Mouse (Mus musculus): Measurements from ENCODE around the gene Eef1a2. TPM values are rescaled to one million over a fixed set of nuclear protein-coding genes. Genes with fewer than 3 reads are reported as not detected.

Gene Eef1a2
- polyA plus RNA-seq, 1 experiment from 2014 or later, result 1.6 TPM

GRCm38 (mm10) chr2:181187121-181188000 lies 30.5 kb upstream of the Eef1a2 start, which contains the start of gene Ppdpf:
TSS of gene Ppdpf (plus strand) at chr2:181187247.
- Histone ChIP-seq H3K9me3 (no peaks in the 10 kb centered on the region), H3K27ac (replicated peaks) (peak within 1 kb of the TSS; percentile 93), H3K4me2 (replicated peaks) (peak within 1 kb of the TSS; percentile 64), H3K9ac (replicated peaks) (peak within 1 kb of the TSS; percentile 93), H3K4me1 (peaks cover 13% of the 10 kb centered on the region), H3K27me3 (peaks cover 8% of the 10 kb centered on the region; the same call in 1 of the 2 replicates), H3K4me3 (peak within 1 kb of the TSS; percentile 72), H3K36me3 (peaks cover 14% of the 10 kb centered on the region; the same call in 1 of the 2 replicates)
- under 1% methylated on average over 56 of the region's 64 CpGs for WGBS
- peak; percentile 91 for ATAC-seq (ENCODE audit: low FRiP score, low read depth)

GRCm38 (mm10) chr2:181186635-181187034 lies 29.8 kb upstream of the Eef1a2 start:
- ATAC-seq (ENCODE audit: low FRiP score, low read depth), result peak; percentile 73
- H3K4me2 ChIP-seq (replicated peaks), result peak overlapping the region; percentile 64
- H3K9ac ChIP-seq (replicated peaks), result peak overlapping the region; percentile 93
- H3K4me3 ChIP-seq, result peak overlapping the region; percentile 72
- peaks cover 13% of the 10 kb centered on the region for H3K4me1 ChIP-seq
- no peaks in the 10 kb centered on the region for H3K9me3 ChIP-seq
- peak overlapping the region; percentile 93 for H3K27ac ChIP-seq (replicated peaks)
- WGBS, result under 1% methylated on average over 14 of the region's 14 CpGs
- peaks cover 14% of the 10 kb centered on the region; the same call in 1 of the 2 replicates for H3K36me3 ChIP-seq
- peaks cover 8% of the 10 kb centered on the region; the same call in 1 of the 2 replicates for H3K27me3 ChIP-seq

DNA sequence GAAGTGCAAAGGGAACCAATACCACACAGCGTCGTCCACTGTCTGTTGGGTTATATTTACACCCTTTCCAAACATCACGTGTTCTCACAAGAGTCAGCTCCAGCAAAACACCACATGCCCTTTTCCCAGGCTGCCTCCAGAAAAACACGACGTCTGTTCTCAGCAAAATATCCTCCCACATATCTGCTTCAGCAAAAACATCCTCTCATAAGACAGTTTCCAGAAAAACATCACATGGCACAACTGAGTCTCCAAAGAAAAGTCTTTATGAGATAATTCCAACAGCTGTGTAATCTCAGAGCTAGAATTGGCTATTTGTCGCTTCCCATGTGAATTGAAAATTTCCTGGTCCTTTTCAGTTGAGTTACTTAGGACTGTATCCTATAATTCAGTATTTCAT lies 24.1 kb upstream of the Eef1a2 start:
- H3K4me3 ChIP-seq, result no peak overlapping the region
- H3K36me3 ChIP-seq, result no peaks in the 10 kb centered on the region
- H3K4me1 ChIP-seq, result no peaks in the 10 kb centered on the region
- H3K27ac ChIP-seq (replicated peaks), result no peak overlapping the region
- no peak overlapping the region for H3K9ac ChIP-seq (replicated peaks)
- H3K4me2 ChIP-seq (replicated peaks), result no peak overlapping the region
- no peak for ATAC-seq (ENCODE audit: low FRiP score, low read depth)
- H3K9me3 ChIP-seq, result no peaks in the 10 kb centered on the region
- 79% methylated on average over 6 of the region's 6 CpGs for WGBS
- H3K27me3 ChIP-seq, result peaks cover 8% of the 10 kb centered on the region; the same call in 1 of the 2 replicates

DNA sequence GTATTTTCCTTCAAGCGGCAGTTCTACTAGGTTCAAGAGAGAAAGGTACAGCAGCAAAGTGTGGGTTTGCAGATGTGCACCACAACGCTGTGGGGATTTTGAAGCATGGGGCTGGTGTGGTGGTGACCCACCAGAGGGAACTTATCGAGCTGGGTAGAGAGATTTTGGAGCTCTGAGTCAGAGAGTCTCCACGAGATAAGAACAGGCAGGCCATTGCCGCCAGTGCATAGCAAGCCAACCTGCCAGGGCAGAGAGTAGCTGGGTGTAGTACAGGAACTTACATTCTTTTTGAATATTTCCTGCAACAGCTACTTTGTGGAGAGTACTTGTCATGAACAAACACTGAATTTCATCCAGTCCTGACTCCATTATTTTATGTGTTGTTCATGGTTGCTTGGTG lies 21.7 kb upstream of the Eef1a2 start:
- no peak overlapping the region for H3K9ac ChIP-seq (replicated peaks)
- H3K27me3 ChIP-seq, result no peaks in the 10 kb centered on the region
- no peaks in the 10 kb centered on the region for H3K9me3 ChIP-seq
- WGBS, result 87% methylated on average over 5 of the region's 5 CpGs
- H3K4me3 ChIP-seq, result no peak overlapping the region
- H3K4me2 ChIP-seq (replicated peaks), result no peak overlapping the region
- H3K4me1 ChIP-seq, result no peaks in the 10 kb centered on the region
- no peak overlapping the region for H3K27ac ChIP-seq (replicated peaks)
- no peaks in the 10 kb centered on the region for H3K36me3 ChIP-seq
- no peak for ATAC-seq (ENCODE audit: low FRiP score, low read depth)

DNA sequence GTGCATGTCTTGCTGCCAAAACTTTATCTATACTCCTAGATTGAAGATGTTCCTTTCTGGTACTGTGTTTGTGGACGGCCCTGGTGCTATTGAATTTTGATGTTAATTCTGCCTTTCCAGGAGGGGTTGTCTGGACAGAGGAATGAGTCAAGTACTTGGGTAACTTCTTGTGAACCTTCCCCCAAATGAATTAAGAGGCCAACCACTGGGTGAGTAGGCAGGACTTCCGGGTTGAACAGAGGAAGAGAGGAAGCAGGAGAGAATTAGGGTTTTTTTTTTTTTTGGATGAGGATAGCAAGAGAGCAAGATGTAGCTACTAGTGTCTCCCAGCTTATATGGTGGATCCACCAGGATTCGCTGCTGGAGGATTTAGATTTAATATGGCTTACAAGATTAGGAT lies 21.2 kb upstream of the Eef1a2 start:
- H3K4me2 ChIP-seq (replicated peaks), result no peak overlapping the region
- H3K9me3 ChIP-seq, result no peaks in the 10 kb centered on the region
- no peak overlapping the region for H3K27ac ChIP-seq (replicated peaks)
- no peaks in the 10 kb centered on the region for H3K36me3 ChIP-seq
- no peaks in the 10 kb centered on the region for H3K4me1 ChIP-seq
- H3K4me3 ChIP-seq, result no peak overlapping the region
- no peaks in the 10 kb centered on the region for H3K27me3 ChIP-seq
- no peak for ATAC-seq (ENCODE audit: low FRiP score, low read depth)
- no peak overlapping the region for H3K9ac ChIP-seq (replicated peaks)
- WGBS, result 79% methylated on average over 3 of the region's 3 CpGs

DNA sequence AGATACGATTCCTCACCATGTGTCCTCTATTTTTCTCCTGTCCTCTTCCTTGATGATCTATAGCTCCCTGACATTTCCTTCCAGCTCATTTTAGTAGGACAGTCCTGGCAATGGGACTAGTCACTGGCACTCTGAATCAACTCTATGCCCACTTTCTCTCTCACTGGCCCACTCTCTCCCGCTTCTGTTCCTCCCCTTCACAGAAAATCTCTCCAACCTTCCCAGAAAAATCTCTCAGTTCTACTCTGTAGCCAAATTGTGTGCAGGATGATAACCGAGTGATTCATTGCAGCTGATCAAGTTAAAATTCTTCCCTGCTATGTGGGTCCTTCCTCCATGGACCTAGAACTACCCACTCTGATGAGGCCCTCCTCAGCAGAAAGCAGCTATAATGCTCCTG lies 17.8 kb upstream of the Eef1a2 start:
- no peak overlapping the region for H3K9ac ChIP-seq (replicated peaks)
- H3K27ac ChIP-seq (replicated peaks), result no peak overlapping the region
- WGBS, result 93% methylated on average over 3 of the region's 3 CpGs
- H3K36me3 ChIP-seq, result no peaks in the 10 kb centered on the region
- H3K27me3 ChIP-seq, result no peaks in the 10 kb centered on the region
- no peak overlapping the region for H3K4me3 ChIP-seq
- no peak for ATAC-seq (ENCODE audit: low FRiP score, low read depth)
- H3K4me2 ChIP-seq (replicated peaks), result no peak overlapping the region
- H3K4me1 ChIP-seq, result no peaks in the 10 kb centered on the region
- no peaks in the 10 kb centered on the region for H3K9me3 ChIP-seq

DNA sequence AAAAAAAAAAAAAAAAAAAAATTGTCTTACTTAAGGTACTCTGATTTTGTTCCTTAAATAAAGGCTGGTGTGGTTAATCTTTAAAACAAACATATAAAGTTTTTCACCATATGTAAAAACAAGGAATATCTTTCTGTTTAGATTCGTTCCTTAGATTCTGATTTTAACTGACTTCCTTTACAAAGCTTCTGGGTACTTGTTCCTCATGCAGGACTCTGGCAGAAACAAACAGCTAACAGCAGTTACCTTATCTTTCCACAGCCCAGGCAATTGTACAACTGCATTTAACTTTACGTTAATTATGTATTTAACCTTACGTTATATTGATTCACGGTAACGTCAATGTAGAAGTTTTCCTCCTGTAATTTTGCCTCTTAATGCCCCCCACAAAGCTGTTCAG lies 9.7 kb upstream of the Eef1a2 start:
- ATAC-seq (ENCODE audit: low FRiP score, low read depth), result no peak
- 91% methylated on average over 5 of the region's 5 CpGs for WGBS
- Histone ChIP-seq H3K27me3 (no peaks in the 10 kb centered on the region; the same call in 1 of the 2 replicates), H3K4me3 (no peak overlapping the region), H3K9ac (replicated peaks) (no peak overlapping the region), H3K27ac (replicated peaks) (no peak overlapping the region), H3K36me3 (no peaks in the 10 kb centered on the region), H3K9me3 (no peaks in the 10 kb centered on the region), H3K4me1 (no peaks in the 10 kb centered on the region), H3K4me2 (replicated peaks) (no peak overlapping the region)

DNA sequence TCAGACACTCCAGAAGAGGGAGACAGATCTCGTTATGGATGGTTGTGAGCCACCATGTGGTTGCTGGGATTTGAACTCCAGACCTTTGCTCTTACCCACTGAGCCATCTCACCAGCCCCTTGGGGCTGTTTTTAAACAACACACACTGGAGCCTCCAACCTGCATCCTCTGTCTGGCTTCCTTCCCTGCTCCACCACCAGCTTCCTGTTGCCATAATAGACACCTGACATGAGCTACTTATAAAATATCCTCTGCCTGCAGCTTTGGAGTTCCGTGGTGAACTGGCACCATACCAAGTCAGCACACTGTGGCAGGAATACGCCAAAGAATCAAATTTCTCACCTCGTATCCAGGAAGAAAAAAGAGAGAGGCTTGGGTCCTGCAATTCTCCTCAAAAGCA lies 4.0 kb upstream of the Eef1a2 start:
- Histone ChIP-seq H3K9me3 (no peaks in the 10 kb centered on the region), H3K4me3 (no peak overlapping the region), H3K4me1 (peaks cover 29% of the 10 kb centered on the region), H3K9ac (replicated peaks) (no peak overlapping the region), H3K36me3 (no peaks in the 10 kb centered on the region), H3K4me2 (replicated peaks) (no peak overlapping the region), H3K27ac (replicated peaks) (no peak overlapping the region), H3K27me3 (peaks cover 24% of the 10 kb centered on the region)
- ATAC-seq (ENCODE audit: low FRiP score, low read depth), result no peak
- 76% methylated on average over 4 of the region's 4 CpGs for WGBS

- H3K4me2 ChIP-seq (replicated peaks), result peak overlapping the region; percentile 14; the same call in 1 of the 2 replicates
- peaks cover 35% of the 10 kb centered on the region for H3K27me3 ChIP-seq
- no peaks in the 10 kb centered on the region for H3K9me3 ChIP-seq
- peaks cover 30% of the 10 kb centered on the region for H3K4me1 ChIP-seq
- 0% methylated on average over 2 of the region's 2 CpGs for whole genome bisulfite sequencing
- H3K4me3 ChIP-seq, result no peak overlapping the region
- H3K36me3 ChIP-seq, result no peaks in the 10 kb centered on the region
- peak overlapping the region; percentile 50 for H3K27ac ChIP-seq (replicated peaks)
- H3K9ac ChIP-seq (replicated peaks), result no peak overlapping the region
- peak; percentile 87 for ATAC-seq (ENCODE audit: low FRiP score, low read depth)
These were observed 3.0 kb upstream of the Eef1a2 start for GRCm38 (mm10) chr2:181159771-181160170.

DNA sequence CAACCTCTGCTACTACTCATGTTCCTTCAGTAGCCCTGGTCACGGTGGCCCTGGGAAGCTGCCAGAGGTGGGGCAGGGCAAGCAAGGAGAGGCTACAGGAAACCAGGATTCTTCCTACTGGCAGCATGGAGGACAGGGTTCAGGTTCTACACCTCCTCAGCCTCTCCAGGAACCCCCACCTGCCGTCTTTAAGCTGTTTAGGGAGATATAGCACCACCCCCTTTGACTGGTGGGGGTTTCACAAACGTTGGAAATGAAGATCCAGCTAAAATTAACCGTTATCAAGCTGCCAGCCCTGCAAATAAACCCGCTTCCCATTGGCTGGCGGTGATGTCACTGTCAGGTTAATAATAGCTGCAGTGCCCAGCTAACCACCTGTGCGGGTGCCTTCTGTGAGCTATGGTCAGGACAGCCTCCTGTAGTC lies 2.3 kb upstream of the Eef1a2 start:
- 59% methylated on average over 7 of the region's 7 CpGs for WGBS
- no peak overlapping the region for H3K4me2 ChIP-seq (replicated peaks)

DNA sequence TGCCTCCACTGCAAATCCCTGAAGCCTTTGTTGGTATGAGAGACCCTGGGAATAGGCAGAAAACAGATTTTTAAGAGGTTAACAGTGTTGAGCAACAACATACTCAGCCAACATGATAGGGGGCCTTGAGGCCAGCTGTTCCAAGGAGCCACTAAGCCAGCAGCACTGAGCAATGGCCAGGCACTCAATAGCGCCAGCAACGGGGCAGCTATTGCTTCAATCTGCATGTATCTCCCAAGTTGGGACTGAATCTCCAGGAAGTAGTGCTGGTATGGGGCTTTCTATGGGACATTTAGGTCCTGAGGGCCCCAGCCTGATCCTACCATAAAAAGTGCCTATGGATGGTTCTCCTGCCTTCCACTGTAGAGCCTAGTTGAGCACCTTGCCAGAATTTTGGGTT lies 1.7 kb upstream of the Eef1a2 start:
- Histone ChIP-seq H3K27me3 (peaks cover 38% of the 10 kb centered on the region), H3K4me2 (replicated peaks) (no peak overlapping the region), H3K4me3 (no peak overlapping the region), H3K36me3 (no peaks in the 10 kb centered on the region), H3K4me1 (peaks cover 30% of the 10 kb centered on the region), H3K9ac (replicated peaks) (no peak overlapping the region), H3K27ac (replicated peaks) (no peak overlapping the region), H3K9me3 (no peaks in the 10 kb centered on the region)
- no peak for ATAC-seq (ENCODE audit: low FRiP score, low read depth)
- WGBS, result 83% methylated on average over 2 of the region's 2 CpGs

More for the DNA sequence above, 2.3 kb upstream of the Eef1a2 start:
- no peaks in the 10 kb centered on the region for H3K9me3 ChIP-seq
- peak overlapping the region; percentile 50 for H3K27ac ChIP-seq (replicated peaks)
- H3K36me3 ChIP-seq, result no peaks in the 10 kb centered on the region
- peaks cover 30% of the 10 kb centered on the region for H3K4me1 ChIP-seq
- peaks cover 38% of the 10 kb centered on the region for H3K27me3 ChIP-seq
- H3K9ac ChIP-seq (replicated peaks), result no peak overlapping the region
- H3K4me3 ChIP-seq, result no peak overlapping the region
- no peak for ATAC-seq (ENCODE audit: low FRiP score, low read depth)

DNA sequence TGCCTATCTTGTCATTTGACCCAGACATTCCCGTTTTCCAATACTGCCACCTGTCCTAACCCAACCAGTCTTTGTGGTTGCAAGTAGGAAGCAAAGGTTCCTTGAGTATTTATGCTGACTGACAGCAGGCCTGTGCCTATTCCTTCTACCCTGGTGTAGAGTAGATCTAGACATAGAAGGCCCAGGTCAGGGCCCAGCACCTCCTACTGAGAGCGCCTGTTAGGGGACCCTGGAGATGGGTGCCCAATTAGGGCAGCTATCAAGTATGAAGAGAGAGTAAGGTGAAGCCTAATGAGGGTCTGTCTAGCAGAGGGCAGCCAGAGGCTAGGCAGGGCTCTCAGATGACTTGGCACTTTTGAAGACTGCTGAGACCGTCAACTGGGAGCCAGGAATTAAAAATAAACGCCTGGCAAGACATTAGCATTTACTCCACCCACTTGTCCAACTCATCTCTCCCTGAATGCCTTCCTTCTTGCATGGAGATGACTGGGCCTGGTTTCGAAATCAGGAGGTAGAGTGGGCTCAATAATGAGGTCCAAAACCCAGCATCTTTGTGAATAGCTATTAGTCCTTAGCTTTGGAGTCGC lies 995 bp upstream of the Eef1a2 start:
- Histone ChIP-seq H3K36me3 (no peaks in the 10 kb centered on the region), H3K9ac (replicated peaks) (no peak overlapping the region), H3K4me3 (no peak overlapping the region), H3K4me2 (replicated peaks) (no peak overlapping the region), H3K27me3 (peaks cover 45% of the 10 kb centered on the region), H3K9me3 (no peaks in the 10 kb centered on the region), H3K27ac (replicated peaks) (no peak overlapping the region), H3K4me1 (peaks cover 30% of the 10 kb centered on the region)
- no peak for ATAC-seq (ENCODE audit: low FRiP score, low read depth)
- WGBS, result 80% methylated on average over 6 of the region's 6 CpGs
